Mouse (Mus musculus) embryonic stem cell, embryonic (primary cell): Measurements from ENCODE around the gene Cacng6.
"Not testable (repeated sequence)": the region's sequence is repeated elsewhere in the genome, so short reads cannot be mapped to it uniquely, and the experiment has no call there.

Source experiments
- CTCF ChIA-PET, 4 experiments: fragments of 300-600 bp in 2 of 4; fragments of 350-600 bp in 2 of 4; sonication (Branson Sonifier 250); formaldehyde crosslinking; loops; one replicate each; lab custom pipeline; 2022; ENCODE audit warnings: inconsistent platforms in 2 of 4; lab: Charles Lee
- POLR2A ChIA-PET, 4 experiments: fragments of 300-600 bp in 2 of 4; fragments of 350-600 bp in 2 of 4; sonication (Branson Sonifier 250); formaldehyde crosslinking; loops; one replicate each; lab custom pipeline; 2022; ENCODE audit warnings: antibody characterized with exemption in 4 of 4, inconsistent platforms in 1 of 4; lab: Charles Lee

The Cacng6 gene

GRCm38 (mm10) chr7:3423895-3424294 is at the start of gene Cacng6:
Gene Cacng6 (plus strand): TSS chr7:3424195.
- POLR2A ChIA-PET: interaction anchor here in 3 of 4 experiments (0.6 to 8.8 kb wide), 32 partner anchors 9 to 283 kb away, joined by 3 to 75 read pairs (median 4); partner anchors contain the start of genes Mboat7 (in 1 of the 3) and Tarm1 (in 1 of the 3)
- CTCF ChIA-PET: interaction anchor here in 3 of 4 experiments (0.5 to 2.7 kb wide), 10 partner anchors 11 to 120 kb away, joined by 3 to 19 read pairs (median 4); no protein-coding TSS in a partner anchor

- CTCF ChIA-PET: interaction anchor here in 2 of 4 experiments (0.6 to 0.7 kb wide), 4 partner anchors 26 to 670 kb away, joined by 3 to 5 read pairs (median 3); no protein-coding TSS in a partner anchor
- POLR2A ChIA-PET: interaction anchor here in 1 of 4 experiments (0.6 to 1.0 kb wide), 3 partner anchors 10 to 154 kb away, joined by 3 to 4 read pairs (median 3); no protein-coding TSS in a partner anchor
Observed at GRCm38 (mm10) chr7:3376831-3377230, 47.2 kb upstream of the Cacng6 start.

- ChIA-PET CTCF (interaction anchor here in 2 of 4 experiments (0.5 to 2.1 kb wide), 4 partner anchors 8 to 79 kb away, joined by 5 to 6 read pairs (median 6); no protein-coding TSS in a partner anchor), POLR2A (interaction anchor here in 1 of 4 experiments (1.4 to 1.5 kb wide), 2 partner anchors 9 to 12 kb away, joined by 5 to 6 read pairs; partner anchors contain the start of gene Cacng8)
Observed at GRCm38 (mm10) chr7:3382123-3382522, 41.9 kb upstream of the Cacng6 start.

GRCm38 (mm10) chr7:3384807-3385319 is 39.1 kb upstream of the Cacng6 start:
- CTCF ChIA-PET: no interaction called here
- POLR2A ChIA-PET: interaction anchor here in 1 of 4 experiments (0.7 kb wide), 1 partner anchor 58 kb away, joined by 3 read pairs; no protein-coding TSS in a partner anchor

GRCm38 (mm10) chr7:3386036-3386730 is 37.8 kb upstream of the Cacng6 start:
- CTCF ChIA-PET: no interaction called here
- POLR2A ChIA-PET: interaction anchor here in 1 of 4 experiments (1.0 kb wide), 2 partner anchors 10 to 82 kb away, joined by 3 to 4 read pairs; no protein-coding TSS in a partner anchor

- POLR2A ChIA-PET: no interaction called here
- CTCF ChIA-PET: no interaction called here
Observed at GRCm38 (mm10) chr7:3387761-3388160, 36.2 kb upstream of the Cacng6 start.

- POLR2A ChIA-PET: interaction anchor here in 2 of 4 experiments (0.6 to 1.7 kb wide), 6 partner anchors 11 to 165 kb away, joined by 3 to 9 read pairs (median 3); no protein-coding TSS in a partner anchor
- CTCF ChIA-PET: interaction anchor here in 2 of 4 experiments (0.6 to 1.5 kb wide), 5 partner anchors 9 to 127 kb away, joined by 3 to 7 read pairs (median 4); no protein-coding TSS in a partner anchor
Observed at GRCm38 (mm10) chr7:3388885-3389284, 35.1 kb upstream of the Cacng6 start.

- POLR2A ChIA-PET: interaction anchor here in 3 of 4 experiments (0.6 to 1.7 kb wide), 11 partner anchors 10 to 218 kb away, joined by 3 to 9 read pairs (median 3); no protein-coding TSS in a partner anchor
- CTCF ChIA-PET: interaction anchor here in 3 of 4 experiments (0.5 to 1.5 kb wide), 9 partner anchors 8 to 128 kb away, joined by 3 to 7 read pairs (median 4); no protein-coding TSS in a partner anchor
Observed at GRCm38 (mm10) chr7:3389444-3390412, 34.3 kb upstream of the Cacng6 start.

GRCm38 (mm10) chr7:3390413-3391080 is 33.4 kb upstream of the Cacng6 start, which contains the start of gene Cacng8:
Gene Cacng8 (plus strand): TSS chr7:3390683.
- ChIA-PET POLR2A (interaction anchor here in 2 of 4 experiments (0.6 to 1.5 kb wide), 10 partner anchors 8 to 188 kb away, joined by 3 to 15 read pairs (median 6); no protein-coding TSS in a partner anchor), CTCF (interaction anchor here in 3 of 4 experiments (0.6 kb wide), 4 partner anchors 20 to 169 kb away, joined by 3 to 4 read pairs (median 4); no protein-coding TSS in a partner anchor)

- ChIA-PET POLR2A (interaction anchor here in 3 of 4 experiments (0.6 to 1.5 kb wide), 13 partner anchors 9 to 188 kb away, joined by 3 to 15 read pairs (median 6); partner anchors contain the start of gene Cacng6 (in 1 of the 3)), CTCF (interaction anchor here in 3 of 4 experiments (0.6 to 1.4 kb wide), 6 partner anchors 16 to 169 kb away, joined by 3 to 6 read pairs (median 4); no protein-coding TSS in a partner anchor)
Observed at GRCm38 (mm10) chr7:3391081-3391451, 32.9 kb upstream of the Cacng6 start.

- POLR2A ChIA-PET: interaction anchor here in 2 of 4 experiments (0.8 to 1.5 kb wide), 6 partner anchors 10 to 170 kb away, joined by 3 to 7 read pairs (median 4); partner anchors contain the start of gene Cacng6 (in 1 of the 2)
Observed at GRCm38 (mm10) chr7:3391809-3392208, 32.2 kb upstream of the Cacng6 start.

GRCm38 (mm10) chr7:3397355-3397754 is 26.6 kb upstream of the Cacng6 start:
- ChIA-PET POLR2A (interaction anchor here in 1 of 4 experiments (0.5 to 1.7 kb wide), 4 partner anchors 43 to 89 kb away, joined by 3 to 9 read pairs (median 3); no protein-coding TSS in a partner anchor), CTCF (interaction anchor here in 2 of 4 experiments (0.6 to 0.7 kb wide), 3 partner anchors 63 to 186 kb away, joined by 3 to 8 read pairs (median 4); no protein-coding TSS in a partner anchor)

More at GRCm38 (mm10) chr7:3391809-3392208, 32.2 kb upstream of the Cacng6 start:
- CTCF ChIA-PET: interaction anchor here in 3 of 4 experiments (0.6 to 1.4 kb wide), 5 partner anchors 15 to 727 kb away, joined by 3 to 6 read pairs (median 4); no protein-coding TSS in a partner anchor

GRCm38 (mm10) chr7:3397797-3398196 is 26.2 kb upstream of the Cacng6 start:
- POLR2A ChIA-PET: interaction anchor here in 1 of 4 experiments (0.5 to 1.7 kb wide), 4 partner anchors 42 to 88 kb away, joined by 3 to 9 read pairs (median 3); no protein-coding TSS in a partner anchor
- CTCF ChIA-PET: interaction anchor here in 2 of 4 experiments (0.6 to 0.7 kb wide), 3 partner anchors 63 to 185 kb away, joined by 3 to 8 read pairs (median 4); no protein-coding TSS in a partner anchor

- CTCF ChIA-PET: not testable (repeated sequence)
Observed at GRCm38 (mm10) chr7:3398363-3398762, 25.6 kb upstream of the Cacng6 start.

GRCm38 (mm10) chr7:3399937-3400336 is 24.1 kb upstream of the Cacng6 start:
- CTCF ChIA-PET: interaction anchor here in 2 of 4 experiments (0.6 to 0.9 kb wide), 2 partner anchors 40 to 49 kb away, joined by 3 read pairs; no protein-coding TSS in a partner anchor
- POLR2A ChIA-PET: interaction anchor here in 2 of 4 experiments (0.7 to 2.5 kb wide), 9 partner anchors 11 to 262 kb away, joined by 3 to 10 read pairs (median 3); partner anchors contain the start of gene Cnot3 (in 1 of the 2)

More at GRCm38 (mm10) chr7:3398363-3398762, 25.6 kb upstream of the Cacng6 start:
- POLR2A ChIA-PET: interaction anchor here in 1 of 4 experiments (0.7 to 1.7 kb wide), 3 partner anchors 42 to 88 kb away, joined by 3 to 9 read pairs (median 3); no protein-coding TSS in a partner anchor
